Mouse (Mus musculus): Measurements from ENCODE around the gene Arid3a. TPM values are rescaled to one million over a fixed set of nuclear protein-coding genes. Genes with fewer than 3 reads are reported as not detected.
"Not testable (repeated sequence)": the region's sequence is repeated elsewhere in the genome, so short reads cannot be mapped to it uniquely, and the experiment has no call there.

The Arid3a gene
- total RNA-seq, 2 experiments from 2014 or later: 36.7 to 67.8 TPM

- no peak for ATAC-seq (ENCODE audit: poor library complexity, severe bottlenecking)
These were observed 18.8 kb downstream of the Arid3a start for GRCm38 (mm10) chr10:79945507-79946234.

- ATAC-seq (ENCODE audit: poor library complexity, severe bottlenecking): peak; percentile 56
These were observed 20.0 kb downstream of the Arid3a start for GRCm38 (mm10) chr10:79946752-79947322.

- ATAC-seq (ENCODE audit: poor library complexity, severe bottlenecking): no peak
These were observed 20.7 kb downstream of the Arid3a start for GRCm38 (mm10) chr10:79947502-79947901.

GRCm38 (mm10) chr10:79949873-79950272 lies 23.0 kb downstream of the Arid3a start:
- ATAC-seq (ENCODE audit: poor library complexity, severe bottlenecking): no peak

- ATAC-seq (ENCODE audit: poor library complexity, severe bottlenecking): no peak
These were observed 23.8 kb downstream of the Arid3a start for GRCm38 (mm10) chr10:79950661-79951060.

- no peak for ATAC-seq (ENCODE audit: poor library complexity, severe bottlenecking)
These were observed 27.1 kb downstream of the Arid3a start for GRCm38 (mm10) chr10:79953946-79954345.

GRCm38 (mm10) chr10:79955691-79956090 lies 28.8 kb downstream of the Arid3a start:
- no peak for ATAC-seq (ENCODE audit: poor library complexity, severe bottlenecking)

- ATAC-seq (ENCODE audit: poor library complexity, severe bottlenecking): no peak
These were observed 29.9 kb downstream of the Arid3a start for GRCm38 (mm10) chr10:79956643-79957154.

GRCm38 (mm10) chr10:79958140-79958816 lies 31.4 kb downstream of the Arid3a start:
- ATAC-seq (ENCODE audit: poor library complexity, severe bottlenecking): peak; percentile 68

GRCm38 (mm10) chr10:79959412-79959811 lies 32.6 kb downstream of the Arid3a start:
- not testable (repeated sequence) for ATAC-seq (ENCODE audit: poor library complexity, severe bottlenecking)

GRCm38 (mm10) chr10:79959847-79960601 lies 33.2 kb downstream of the Arid3a start, which contains the start of gene Wdr18:
TSS of gene Wdr18 (plus strand) at chr10:79960152.
- ATAC-seq (ENCODE audit: poor library complexity, severe bottlenecking): peak; percentile 87

GRCm38 (mm10) chr10:79960671-79961294 lies 33.9 kb downstream of the Arid3a start:
- no peak for ATAC-seq (ENCODE audit: poor library complexity, severe bottlenecking)

- no peak for ATAC-seq (ENCODE audit: poor library complexity, severe bottlenecking)
These were observed 37.9 kb downstream of the Arid3a start for GRCm38 (mm10) chr10:79964727-79965126.

- ATAC-seq (ENCODE audit: poor library complexity, severe bottlenecking): no peak
These were observed 38.5 kb downstream of the Arid3a start for GRCm38 (mm10) chr10:79965325-79965724.

- no peak for ATAC-seq (ENCODE audit: poor library complexity, severe bottlenecking)
These were observed 40.1 kb downstream of the Arid3a start for GRCm38 (mm10) chr10:79966886-79967400.

GRCm38 (mm10) chr10:79968181-79968580 lies 41.3 kb downstream of the Arid3a start:
- ATAC-seq (ENCODE audit: poor library complexity, severe bottlenecking): no peak

GRCm38 (mm10) chr10:79969124-79969568 lies 42.3 kb downstream of the Arid3a start:
- ATAC-seq (ENCODE audit: poor library complexity, severe bottlenecking): no peak

GRCm38 (mm10) chr10:79970415-79971182 lies 43.8 kb downstream of the Arid3a start, which contains the start of gene Grin3b:
TSS of gene Grin3b (plus strand) at chr10:79970715.
- ATAC-seq (ENCODE audit: poor library complexity, severe bottlenecking): no peak

- ATAC-seq (ENCODE audit: poor library complexity, severe bottlenecking): no peak
These were observed 44.3 kb downstream of the Arid3a start for GRCm38 (mm10) chr10:79971183-79971497.

Data from megakaryocyte, adult 5-6 weeks (primary cell).